Mouse (Mus musculus) CH12.LX (cell line): Measurements from ENCODE around the gene Psmg3. TPM values are rescaled to one million over a fixed set of nuclear protein-coding genes. Genes with fewer than 3 reads are reported as not detected.

ENCODE experiments used
- DNase-seq: peaks from one replicate; pipeline ENCODE4 v3.0.0-alpha.2; 2013; ENCODE audit errors: extremely low read depth
- H3K27ac ChIP-seq: 2 replicates; pipeline ENCODE4 v1.5.1; 2012; ENCODE audit warnings: low read depth, mild to moderate bottlenecking, control low read depth, moderate library complexity; ENCODE audit not compliant: insufficient read depth
- H3K27me3 ChIP-seq: replicated peaks from 2 replicates; pipeline ENCODE3; 2012; ENCODE audit warnings: inconsistent platforms
- H3K36me3 ChIP-seq, 2 experiments: replicated peaks in 1 of 2; 2 replicates each; pipeline versions ENCODE3 to v1.6.1; 2012; ENCODE audit warnings: inconsistent platforms in 1 of 2, low read length in 1 of 2, mild to moderate bottlenecking in 1 of 2, mixed read lengths in 1 of 2, moderate library complexity in 1 of 2; ENCODE audit not compliant: control insufficient read depth in 1 of 2, insufficient read depth in 1 of 2
- H3K4me1 ChIP-seq, 2 experiments: 2 replicates each; pipeline ENCODE4 v1.6.1; 2012; ENCODE audit warnings: inconsistent platforms in 1 of 2, moderate library complexity in 1 of 2; ENCODE audit not compliant: insufficient read depth in 2 of 2, control insufficient read depth in 1 of 2
- H3K4me2 ChIP-seq: 2 replicates; pipeline ENCODE4 v1.6.1; 2012; ENCODE audit warnings: low read depth, mild to moderate bottlenecking, control low read depth; ENCODE audit not compliant: poor library complexity, insufficient read depth, severe bottlenecking
- H3K4me3 ChIP-seq, 3 experiments: fragments of 150-350 bp in 1 of 3; sonication (generic) in 1 of 3; replicated peaks in 1 of 3; 2 replicates each; pipeline versions ENCODE3 to v1.5.1; 2011 to 2012; ENCODE audit warnings: low read depth in 2 of 3, low read length in 2 of 3, mild to moderate bottlenecking in 2 of 3, moderate library complexity in 2 of 3, control low read depth in 1 of 3, improper control_type of control experiment in 1 of 3, inconsistent platforms in 1 of 3, mixed read lengths in 1 of 3; ENCODE audit not compliant: poor library complexity in 1 of 3
- H3K79me2 ChIP-seq: replicated peaks from 2 replicates; pipeline ENCODE4 v1.6.1; 2012; ENCODE audit warnings: mild to moderate bottlenecking, moderate library complexity; ENCODE audit not compliant: control insufficient read depth, poor library complexity, insufficient read depth, severe bottlenecking; ENCODE audit errors: extremely low read depth
- H3K9ac ChIP-seq: 2 replicates; pipeline ENCODE4 v1.6.1; 2012; ENCODE audit warnings: low read depth, mild to moderate bottlenecking, control low read depth, moderate library complexity; ENCODE audit not compliant: insufficient read depth
- H3K9me3 ChIP-seq: replicated peaks from 2 replicates; pipeline ENCODE3; 2012; ENCODE audit warnings: low read length, inconsistent platforms, mixed read lengths
- CHD1 ChIP-seq: IDR thresholded peaks from 2 replicates; pipeline ENCODE4 v1.6.1; 2012; ENCODE audit warnings: low read depth, low read length, improper control_type of control experiment, inconsistent platforms
- CTCF ChIP-seq, 2 experiments: IDR thresholded peaks in 1 of 2; conservative IDR thresholded peaks in 1 of 2; 2 replicates each; pipeline ENCODE4 v1.5.1; 2011 to 2012; ENCODE audit warnings: low read depth in 2 of 2, low read length in 2 of 2, improper control_type of control experiment in 1 of 2, inconsistent platforms in 1 of 2, mild to moderate bottlenecking in 1 of 2, moderate library complexity in 1 of 2
- EP300 ChIP-seq: IDR thresholded peaks from 2 replicates; pipeline ENCODE4 v1.6.1; 2011; ENCODE audit warnings: low read length, improper control_type of control experiment
- GABPA ChIP-seq: IDR thresholded peaks from 2 replicates; pipeline ENCODE4 v1.6.1; 2012; ENCODE audit warnings: low read depth, low read length, improper control_type of control experiment, inconsistent platforms; ENCODE audit not compliant: insufficient replicate concordance
- JUN ChIP-seq: IDR thresholded peaks from 2 replicates; pipeline ENCODE4 v1.6.1; 2011; ENCODE audit warnings: low read depth, mild to moderate bottlenecking, low read length, improper control_type of control experiment, moderate library complexity; ENCODE audit not compliant: insufficient read depth
- MAX ChIP-seq: IDR thresholded peaks from 2 replicates; pipeline ENCODE4 v1.6.1; 2011; ENCODE audit warnings: low read length, improper control_type of control experiment
- MXI1 ChIP-seq: IDR thresholded peaks from 2 replicates; pipeline ENCODE4 v1.6.1; 2011; ENCODE audit warnings: mild to moderate bottlenecking, low read depth, low read length, improper control_type of control experiment
- NELFE ChIP-seq: IDR thresholded peaks from 2 replicates; pipeline ENCODE4 v1.6.1; 2011; ENCODE audit warnings: low read depth, low read length, improper control_type of control experiment
- NRF1 ChIP-seq: IDR thresholded peaks from 2 replicates; pipeline ENCODE4 v1.6.1; 2014; ENCODE audit warnings: low read depth, mild to moderate bottlenecking, inconsistent platforms, low read length, improper control_type of control experiment, moderate library complexity
- POLR2A ChIP-seq: IDR thresholded peaks from 2 replicates; pipeline ENCODE4 v1.6.1; 2011; ENCODE audit warnings: low read depth, mild to moderate bottlenecking, improper control_type of control experiment, low read length
- RAD21 ChIP-seq: IDR thresholded peaks from 2 replicates; pipeline ENCODE4 v1.6.1; 2011; ENCODE audit warnings: low read depth, mild to moderate bottlenecking, low read length, improper control_type of control experiment, moderate library complexity
- RCOR1 ChIP-seq: conservative IDR thresholded peaks from 2 replicates; pipeline ENCODE4 v1.6.1; 2012; ENCODE audit warnings: low read depth, mild to moderate bottlenecking, inconsistent platforms, low read length, improper control_type of control experiment
- SMC3 ChIP-seq: IDR thresholded peaks from 2 replicates; pipeline ENCODE4 v1.6.1; 2011; ENCODE audit warnings: low read depth, low read length, improper control_type of control experiment
- TCF12 ChIP-seq: IDR thresholded peaks from 2 replicates; pipeline ENCODE4 v1.6.1; 2014; ENCODE audit warnings: low read depth, mild to moderate bottlenecking, inconsistent platforms, low read length, improper control_type of control experiment
- UBTF ChIP-seq: IDR thresholded peaks from 2 replicates; pipeline ENCODE4 v1.6.1; 2012; ENCODE audit warnings: low read depth, mild to moderate bottlenecking, inconsistent platforms, low read length, improper control_type of control experiment, moderate library complexity
- ZMIZ1 ChIP-seq: IDR thresholded peaks from 2 replicates; pipeline ENCODE4 v1.6.1; 2012; ENCODE audit warnings: low read depth, mild to moderate bottlenecking, inconsistent platforms, low read length, improper control_type of control experiment
- ZNF384 ChIP-seq: IDR thresholded peaks from 2 replicates; pipeline ENCODE4 v1.6.1; 2012; ENCODE audit warnings: low read depth, low read length, improper control_type of control experiment, inconsistent platforms
- dilution Hi-C: fragments of 300-500 bp; cut with MboI; formaldehyde crosslinking; loops from 2 replicates; pipeline ENCODE4 v1.14.3; 2020; ENCODE audit warnings: low sequenced_read_pairs; ENCODE audit not compliant: extremely low pct_unique_long_range_greater_than_20kb, extremely low pct_ligation_motif_present
- in situ Hi-C: fragments of 300-500 bp; cut with MboI; formaldehyde crosslinking; loops from 3 replicates; pipeline ENCODE4 v1.14.3; 2019; ENCODE audit warnings: low sequenced_read_pairs, low pct_ligation_motif_present, low pct_unique_long_range_greater_than_20kb, mixed read lengths
- polyA plus RNA-seq: library from polyadenylated mRNA; unstranded; fragments of >175 nt; gene quantifications from 2 replicates; pipeline ENCODE4 v1.2.1, GENCODE M21; 2012; ENCODE audit warnings: low read depth; ENCODE audit not compliant: insufficient read length
- total RNA-seq, 2 experiments: library from RNA; depleted of rRNA; stranded (reverse); fragments of 300-350 nt in 1 of 2; fragments of >200 nt in 1 of 2; gene quantifications; 2 replicates each; pipeline ENCODE4 v1.2.3; 2012 to 2014

Psmg3 gene
- total and polyA plus RNA-seq, 3 experiments, result 43.5 to 101 (median 57.3) TPM

DNA sequence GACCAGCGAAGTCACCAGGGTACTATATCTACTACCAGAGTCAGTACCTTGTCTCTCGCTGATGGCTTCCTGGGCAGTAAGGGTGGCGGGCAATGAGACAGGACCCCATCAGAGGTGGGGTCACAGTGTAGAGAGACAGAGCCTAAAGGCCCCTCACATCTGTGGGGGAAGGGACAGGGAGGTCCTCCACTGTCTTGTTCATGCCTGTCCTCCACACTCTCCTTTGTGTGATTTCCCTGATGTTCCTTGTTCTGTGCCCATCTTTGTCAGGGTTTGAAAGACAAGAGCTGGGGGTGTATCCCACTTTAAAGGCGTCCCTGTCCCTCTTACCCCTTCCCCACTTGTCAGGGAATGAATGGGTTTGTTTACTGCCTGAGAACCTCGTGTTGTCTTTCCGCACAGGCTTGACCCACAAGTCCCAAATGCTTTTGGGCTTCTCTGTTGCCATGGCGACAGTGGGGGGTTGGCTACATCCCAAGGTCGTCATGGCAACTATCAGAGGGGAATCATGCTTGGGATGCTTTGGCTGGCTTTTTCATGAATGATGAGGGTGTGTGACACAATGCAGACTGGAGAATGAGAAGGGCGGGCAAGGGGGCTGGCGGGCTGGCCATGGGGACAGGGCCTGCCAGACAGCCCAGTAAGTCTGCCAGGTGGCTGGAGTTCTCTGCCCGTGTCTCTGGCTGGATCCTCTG lies 29.1 kb downstream of the Psmg3 start:
- Histone ChIP-seq H3K36me3 (peaks cover 32 to 87% of the 10 kb centered on the region in 2 experiments), H3K4me2 (no peak overlapping the region), H3K27ac (no peak overlapping the region), H3K27me3 (no peaks in the 10 kb centered on the region), H3K79me2 (peaks cover 40% of the 10 kb centered on the region), H3K9ac (no peak overlapping the region), H3K4me3 (no peak overlapping the region), H3K9me3 (no peaks in the 10 kb centered on the region), H3K4me1 (peaks cover 17 to 37% of the 10 kb centered on the region in 2 experiments)
- no peak for DNase-seq
- dilution Hi-C loops, result no loop called here
- in situ Hi-C loops, result no loop called here
- no peak for TF ChIP-seq NELFE
- TF ChIP-seq JUN, result no peak
- no peak for TF ChIP-seq RAD21
- no peak for TF ChIP-seq NRF1
- TF ChIP-seq SMC3, result no peak
- no peak for TF ChIP-seq GABPA
- no peak for TF ChIP-seq POLR2A

DNA sequence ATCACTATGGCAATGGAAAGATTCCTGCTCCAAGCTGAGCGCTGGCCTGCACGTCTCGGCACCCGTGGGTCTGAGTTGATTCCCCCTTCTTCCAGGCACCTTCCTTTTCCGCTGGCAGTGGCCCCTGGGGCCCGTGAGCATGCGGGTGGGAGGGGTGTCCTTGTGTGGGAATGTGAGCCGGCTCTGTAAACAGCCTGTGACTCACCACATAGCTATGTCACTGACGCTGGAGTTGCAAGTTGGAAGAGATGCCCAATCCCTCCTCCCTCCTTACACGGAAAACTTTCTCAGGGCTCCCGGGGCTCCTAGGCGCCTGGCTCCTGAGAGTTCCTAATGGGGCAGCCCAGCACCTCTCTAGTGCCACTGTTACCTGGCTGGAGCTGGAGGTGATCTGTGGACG lies 29.8 kb downstream of the Psmg3 start:
- no peak overlapping the region for H3K9ac ChIP-seq
- H3K4me1 ChIP-seq, result peaks cover 21 to 41% of the 10 kb centered on the region in 2 experiments
- peaks cover 30 to 80% of the 10 kb centered on the region in 2 experiments for H3K36me3 ChIP-seq
- in situ Hi-C loops, result no loop called here
- dilution Hi-C loops, result no loop called here
- TF ChIP-seq POLR2A, result no peak
- no peak for TF ChIP-seq CTCF (conservative IDR thresholded peaks at IDR 0.05 in 1 of 2, IDR thresholded peaks at IDR 0.05 in 1 of 2; ENCODE audit: low read depth in 2 of 2, low read length in 2 of 2)
- no peak for DNase-seq
- no peak overlapping the region for H3K27ac ChIP-seq
- H3K4me3 ChIP-seq, result no peak overlapping the region
- no peak overlapping the region for H3K4me2 ChIP-seq
- H3K9me3 ChIP-seq, result no peaks in the 10 kb centered on the region
- no peaks in the 10 kb centered on the region for H3K27me3 ChIP-seq
- peaks cover 46% of the 10 kb centered on the region for H3K79me2 ChIP-seq

DNA sequence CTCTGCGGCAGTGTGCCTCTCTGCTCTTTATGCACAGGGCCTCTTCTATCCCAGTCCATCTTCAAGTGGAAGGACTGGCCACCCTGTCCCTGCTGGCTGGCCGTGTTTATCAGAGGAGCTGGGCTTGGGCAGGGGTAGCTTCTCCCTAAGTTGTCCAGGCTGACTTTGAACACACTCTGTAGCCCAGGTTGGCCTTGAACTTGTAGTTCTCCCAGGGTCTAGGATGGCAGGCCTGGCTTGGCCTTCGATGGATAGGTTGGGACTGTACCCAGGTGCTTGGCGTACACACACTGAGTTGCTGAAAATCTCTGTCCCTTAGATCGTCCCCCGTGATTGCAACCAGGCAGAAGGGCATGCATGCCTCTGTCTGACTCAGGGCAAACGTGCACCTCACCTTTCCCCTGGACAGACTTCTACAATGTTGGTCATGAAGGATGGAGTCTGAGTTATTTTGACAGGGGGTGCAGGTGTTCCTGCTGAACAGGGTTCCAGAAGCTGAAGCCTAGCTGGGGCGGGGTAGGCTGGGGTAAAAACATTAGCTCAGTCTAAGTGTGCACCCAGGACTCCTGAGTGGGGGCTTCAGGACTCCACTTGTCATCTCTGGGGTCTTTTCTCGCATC lies 30.6 kb downstream of the Psmg3 start:
- Histone ChIP-seq H3K36me3 (peaks cover 24 to 72% of the 10 kb centered on the region in 2 experiments), H3K4me3 (no peak overlapping the region), H3K9ac (no peak overlapping the region), H3K27ac (no peak overlapping the region), H3K4me1 (peaks cover 21 to 42% of the 10 kb centered on the region in 2 experiments), H3K27me3 (no peaks in the 10 kb centered on the region), H3K79me2 (peaks cover 46% of the 10 kb centered on the region), H3K9me3 (no peaks in the 10 kb centered on the region), H3K4me2 (no peak overlapping the region)
- in situ Hi-C loops, result no loop called here
- dilution Hi-C loops, result no loop called here
- TF ChIP-seq MAX (no peak), RCOR1 (no peak), ZMIZ1 (no peak), TCF12 (no peak), CHD1 (no peak), UBTF (no peak), MXI1 (no peak), ZNF384 (no peak), EP300 (no peak), JUN (no peak)
- DNase-seq, result no peak
